Mouse (Mus musculus): ENCODE measurements around the gene Ucn2.

DNA sequence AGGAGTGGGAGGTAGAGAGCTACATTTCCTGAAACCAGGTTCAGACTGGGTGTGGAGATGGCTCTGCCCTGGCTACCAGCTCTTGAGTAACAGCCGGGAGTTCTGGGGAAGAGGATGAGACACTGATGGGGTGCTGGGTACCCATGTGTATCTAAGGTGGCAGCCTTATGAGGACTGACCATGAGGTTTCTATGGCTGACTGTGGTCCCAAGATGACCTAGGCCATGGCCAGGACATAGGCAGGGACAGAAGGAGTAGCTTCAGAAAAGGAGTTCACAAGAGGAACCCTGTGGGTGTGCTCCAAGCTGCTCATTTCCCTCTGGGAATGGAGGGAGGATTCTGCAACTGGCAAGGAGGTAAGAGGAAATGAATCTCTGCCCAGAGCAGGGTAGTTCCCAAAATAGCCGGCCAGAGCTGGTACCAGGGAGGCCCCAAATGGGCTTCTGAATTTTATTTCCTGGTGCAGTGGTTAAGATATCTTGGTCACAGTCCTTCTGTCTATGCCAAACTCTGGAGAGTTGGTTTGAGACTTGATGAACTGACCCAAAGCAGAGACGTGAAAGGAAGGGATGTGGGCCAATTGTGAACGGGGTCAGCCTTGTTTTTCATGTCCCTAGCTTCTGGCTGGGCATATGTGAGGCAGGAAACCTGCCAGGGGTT lies 4.1 kb downstream of the Ucn2 start:
- TF ChIP-seq GATA1 (IDR thresholded peaks at IDR 0.05; ENCODE audit: borderline replicate concordance, low read length) = no peak
- TF ChIP-seq FLI1 (IDR thresholded peaks at IDR 0.05; ENCODE audit: low read length) = no peak

Measured in megakaryocyte, embryonic 14.5 days (primary cell).